Comparison of ENCODE assay signal across 9 mouse cellular contexts in the genomic region with DNA sequence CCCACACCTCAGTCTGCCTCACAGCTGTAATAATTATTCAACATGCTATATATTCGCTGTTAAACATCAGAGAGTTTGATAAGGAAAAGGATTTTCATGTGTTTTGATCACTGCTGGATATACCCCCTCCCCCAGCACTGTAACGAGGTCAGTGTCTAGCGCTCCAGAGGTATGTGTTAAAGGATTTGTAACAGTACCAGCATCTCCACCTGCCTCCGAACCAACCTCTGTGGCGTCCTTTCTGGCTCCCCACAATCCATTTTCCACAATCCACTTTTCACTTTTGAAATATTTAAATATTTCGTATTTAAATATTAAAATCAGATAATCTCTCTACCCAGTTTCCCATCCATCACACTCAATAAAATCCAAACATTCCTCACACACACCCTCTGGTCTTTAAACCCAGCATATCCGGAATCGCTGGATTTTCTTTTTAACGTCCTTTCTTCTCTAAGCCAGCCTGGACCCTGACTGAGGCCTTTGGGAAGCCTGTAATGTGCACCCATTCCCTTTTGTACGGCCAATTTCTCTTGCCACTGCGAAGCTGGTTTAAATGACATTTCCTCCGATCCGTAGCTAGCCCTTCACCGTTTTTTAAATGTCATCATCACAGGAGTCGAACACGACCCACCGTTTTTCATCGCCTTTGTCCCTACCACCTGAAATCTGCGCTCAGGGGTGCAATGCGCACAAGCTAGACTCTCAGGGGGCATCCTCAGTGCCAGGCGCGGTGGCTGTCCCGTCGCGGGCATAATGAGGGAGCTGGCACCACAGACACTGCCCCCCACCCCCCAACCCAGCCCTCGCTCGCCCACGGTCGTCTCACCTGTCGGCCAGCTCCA. TPM values are rescaled to one million over a fixed set of nuclear protein-coding genes. Genes with fewer than 3 reads are reported as not detected.
DNase-seq lines count a peak whose midpoint lies in the region; ATAC-seq lines count a peak whose summit lies in the region.
"Had no signal": no experiment of that assay in that cellular context is flagged by ENCODE, and none has a peak within 500 bp of the region (broad histone marks: within the 10 kb centered on the region; RNA-seq: fewer than 3 reads in every experiment).

No protein-coding gene starts in this region.

- peaks cover 11% of the 10 kb centered on the region for H3K4me1 ChIP-seq in neural tube, embryonic 11.5 days (ENCODE audit: control insufficient read depth, insufficient read depth, low read length)

- intact Hi-C loops in heart, postnatal 10 days (cut with DNase I) = loop anchor here (1.0 to 2.0 kb wide), 2 partner anchors 45 to 109 kb away; no protein-coding TSS in a partner anchor

- peak overlapping the region; percentile 96 for H3K4me3 ChIP-seq in neural tube, embryonic 11.5 days (ENCODE audit: low read depth, low read length)

- WGBS in neural tube, embryonic 11.5 days = 6% methylated on average over 30 of the region's 30 CpGs

- no peak for ATAC-seq in neural tube, embryonic 11.5 days (ENCODE audit: insufficient read depth, low FRiP score, low TSS enrichment)
- 0 out of 2 replicates have a peak, but pooled peaks have one; percentile 5 for ATAC-seq in megakaryocyte progenitor cell, adult 5-6 weeks (replicated peaks; ENCODE audit: poor library complexity)
- ATAC-seq in inflammation-experienced regulatory T-cells, adult 6 months = no peak

- H3K4me2 ChIP-seq in neural tube, embryonic 11.5 days (ENCODE audit: low read depth) = peak overlapping the region; percentile 93

- peak overlapping the region; percentile 96 for H3K9ac ChIP-seq in neural tube, embryonic 11.5 days (ENCODE audit: low read length)

- H3K36me3 ChIP-seq in neural tube, embryonic 11.5 days (ENCODE audit: control insufficient read depth, insufficient read depth, low read length) = peaks cover 3% of the 10 kb centered on the region; the same call in 1 of the 2 replicates

- H3K9me3 ChIP-seq in neural tube, embryonic 11.5 days (ENCODE audit: control insufficient read depth, low read length) = no peaks in the 10 kb centered on the region

- peak overlapping the region; percentile 58; the same call in 1 of the 2 replicates for H3K27ac ChIP-seq in neural tube, embryonic 11.5 days (ENCODE audit: low read depth, low read length)

- no peak for DNase-seq in neural tube, embryonic 11.5 days (ENCODE audit: low spot score)
- DNase-seq in neural tube, embryonic 10.5 days (ENCODE audit: extremely low spot score, low spot score) = no peak
- DNase-seq in embryo, embryonic 11 days = peak; percentile 20
- DNase-seq in heart, postnatal 10 days = peak; percentile 11 to 22
- DNase-seq in cerebellum, adult 9-11 months = no peak
- DNase-seq in gastrocnemius, postnatal 10 days = no peak

- H3K27me3 ChIP-seq in neural tube, embryonic 11.5 days (ENCODE audit: control insufficient read depth, insufficient read depth, low read length) = no peaks in the 10 kb centered on the region

RNA-seq across cellular contexts. Expression of gene Klhl11, which starts 1.0 kb away (rescaled TPM):
- 13.9 and 14.8 TPM in 2 replicates for polyA plus RNA-seq in neural tube, embryonic 11.5 days (2014; fragmentation: Nextera tagmentation; extraction: Ambion mirVana)
- total RNA-seq in heart, postnatal 10 days (2021) = 10 to 100 TPM; 12.9 to 13.9 TPM
- total RNA-seq in megakaryocyte progenitor cell, adult 5-6 weeks (2015) = 9.8 and 14.0 TPM in 2 replicates
- 17.2 and 24.1 TPM in 2 replicates for total RNA-seq in megakaryocyte progenitor cell, adult 5-6 weeks (2017)
- 1 to 10 TPM; 2.2 to 2.4 (median 2.3) TPM for polyA plus RNA-seq in inflammation-experienced regulatory T-cells, adult 6 months (2017; shearing (Covaris generic))
- 10 to 100 TPM in 1 of 2 experiments, 1 to 10 TPM in 1; 8.0 to 12.9 TPM for total RNA-seq in gastrocnemius, postnatal 10 days (2021)

RNA-seq across cellular contexts. Expression of gene Klhl10, which starts 29.9 kb away (rescaled TPM):
- polyA plus RNA-seq in neural tube, embryonic 11.5 days (2014; fragmentation: Nextera tagmentation; extraction: Ambion mirVana) = 0.40 and 0.62 TPM in 2 replicates
- under 1 TPM; 0.57 to 0.97 TPM for total RNA-seq in heart, postnatal 10 days (2021)
- total RNA-seq in megakaryocyte progenitor cell, adult 5-6 weeks (2015) = not detected in 2 replicates
- total RNA-seq in megakaryocyte progenitor cell, adult 5-6 weeks (2017) = 0.10 and 0.33 TPM in 2 replicates
- polyA plus RNA-seq in inflammation-experienced regulatory T-cells, adult 6 months (2017; shearing (Covaris generic)) = under 1 TPM in 2 of 3 experiments, not detected in 1; 0.41 to 0.47 TPM
- total RNA-seq in gastrocnemius, postnatal 10 days (2021) = under 1 TPM; 0.38 to 0.63 TPM
- total RNA-seq: common myeloid progenitor, adult 5-6 weeks had no signal

RNA-seq across cellular contexts. Expression of gene Nt5c3b, which starts 30.0 kb away (rescaled TPM):
- polyA plus RNA-seq in neural tube, embryonic 11.5 days (2014; fragmentation: Nextera tagmentation; extraction: Ambion mirVana) = 110 TPM in 2 replicates
- 10 to 100 TPM; 36.9 to 46.3 TPM for total RNA-seq in heart, postnatal 10 days (2021)
- 21.4 and 32.9 TPM in 2 replicates for total RNA-seq in megakaryocyte progenitor cell, adult 5-6 weeks (2015)
- total RNA-seq in megakaryocyte progenitor cell, adult 5-6 weeks (2017) = 31.8 and 37.3 TPM in 2 replicates
- 100 to 1,000 TPM; 124 to 134 (median 127) TPM for polyA plus RNA-seq in inflammation-experienced regulatory T-cells, adult 6 months (2017; shearing (Covaris generic))
- total RNA-seq in gastrocnemius, postnatal 10 days (2021) = 10 to 100 TPM; 19.3 to 24.4 TPM

RNA-seq across cellular contexts. Expression of gene Fkbp10, which starts 56.1 kb away (rescaled TPM):
- 47.7 and 49.4 TPM in 2 replicates for polyA plus RNA-seq in neural tube, embryonic 11.5 days (2014; fragmentation: Nextera tagmentation; extraction: Ambion mirVana)
- total RNA-seq in heart, postnatal 10 days (2021) = 10 to 100 TPM; 58.6 to 59.7 TPM
- not detected in 2 replicates for total RNA-seq in megakaryocyte progenitor cell, adult 5-6 weeks (2015)
- not detected in 2 replicates for total RNA-seq in megakaryocyte progenitor cell, adult 5-6 weeks (2017)
- polyA plus RNA-seq in inflammation-experienced regulatory T-cells, adult 6 months (2017; shearing (Covaris generic)) = 1 to 10 TPM in 1 of 3 experiments, not detected in 2; 2.9 TPM
- 10 to 100 TPM; 46.6 to 65.6 TPM for total RNA-seq in gastrocnemius, postnatal 10 days (2021)
- total RNA-seq: common myeloid progenitor, adult 5-6 weeks had no signal

RNA-seq across cellular contexts. Expression of gene Acly, which starts 56.2 kb away (rescaled TPM):
- polyA plus RNA-seq in neural tube, embryonic 11.5 days (2014; fragmentation: Nextera tagmentation; extraction: Ambion mirVana) = 330 and 394 TPM in 2 replicates
- total RNA-seq in heart, postnatal 10 days (2021) = 10 to 100 TPM; 47.8 to 51.1 TPM
- 80.4 and 81.7 TPM in 2 replicates for total RNA-seq in megakaryocyte progenitor cell, adult 5-6 weeks (2015)
- 89.1 and 101 TPM in 2 replicates for total RNA-seq in megakaryocyte progenitor cell, adult 5-6 weeks (2017)
- polyA plus RNA-seq in inflammation-experienced regulatory T-cells, adult 6 months (2017; shearing (Covaris generic)) = 10 to 100 TPM; 72.3 to 78.0 (median 76.2) TPM
- 10 to 100 TPM; 26.6 to 34.6 TPM for total RNA-seq in gastrocnemius, postnatal 10 days (2021)

Comparison
In these comparisons a context has a peak if more than half of its experiments do, and no peak if none do; other contexts are left out.
1. DNase-seq: peak in embryo, embryonic 11 days (single experiment) and heart, postnatal 10 days (2 of 2); none in neural tube, embryonic 11.5 days (single experiment), neural tube, embryonic 10.5 days (single experiment), cerebellum, adult 9-11 months (single experiment) and gastrocnemius, postnatal 10 days (single experiment).